Mouse (Mus musculus): ENCODE results near the gene Slc24a2. TPM values are rescaled to one million over a fixed set of nuclear protein-coding genes. Genes with fewer than 3 reads are reported as not detected.

Slc24a2 gene
- polyA plus RNA-seq, 1 experiment, result not detected

GRCm38 (mm10) chr4:87068121-87068520 lies 162.2 kb downstream of the Slc24a2 start:
- Histone ChIP-seq H3K4me3 (ENCODE audit: low read depth, low read length) (no peak overlapping the region), H3K4me1 (ENCODE audit: control insufficient read depth, insufficient read depth, insufficient read length, low read length) (no peaks in the 10 kb centered on the region), H3K27ac (ENCODE audit: insufficient read depth, low read depth, low read length) (no peak overlapping the region), H3K27me3 (ENCODE audit: control insufficient read depth, insufficient read depth, low read length) (no peaks in the 10 kb centered on the region), H3K36me3 (ENCODE audit: control insufficient read depth, insufficient read depth, low read length) (no peaks in the 10 kb centered on the region)
- TF ChIP-seq CTCF (IDR thresholded peaks at IDR 0.05; ENCODE audit: extremely low read depth, insufficient read length, insufficient replicate concordance, low read depth, low read length) (no peak), POLR2A (IDR thresholded peaks at IDR 0.05; ENCODE audit: low read depth, low read length) (no peak)
- WGBS, result 71% methylated on average over 3 of the region's 3 CpGs

DNA sequence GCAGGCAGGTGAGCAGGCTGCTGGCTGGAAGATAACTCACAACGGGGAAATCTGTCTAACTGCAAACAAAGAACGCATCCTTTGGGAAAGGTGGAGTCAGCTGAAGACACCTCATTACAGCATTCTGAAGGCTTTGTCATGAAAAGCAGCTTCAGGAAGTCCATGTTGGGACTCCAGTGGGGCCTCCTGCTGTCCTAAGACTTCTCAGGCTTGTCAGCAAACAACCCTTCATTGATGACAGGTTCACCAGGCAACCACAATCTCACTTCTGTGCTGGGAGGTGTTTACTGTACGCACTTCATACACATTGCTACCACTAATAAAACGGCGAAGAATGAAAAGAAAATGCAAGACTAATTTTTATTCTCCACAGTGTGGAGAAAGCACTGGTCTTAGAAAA lies 165.1 kb downstream of the Slc24a2 start:
- Histone ChIP-seq H3K27me3 (ENCODE audit: control insufficient read depth, insufficient read depth, low read length) (no peaks in the 10 kb centered on the region), H3K27ac (ENCODE audit: insufficient read depth, low read depth, low read length) (no peak overlapping the region), H3K4me1 (ENCODE audit: control insufficient read depth, insufficient read depth, insufficient read length, low read length) (no peaks in the 10 kb centered on the region), H3K36me3 (ENCODE audit: control insufficient read depth, insufficient read depth, low read length) (no peaks in the 10 kb centered on the region), H3K4me3 (ENCODE audit: low read depth, low read length) (no peak overlapping the region)
- no peak for TF ChIP-seq POLR2A (IDR thresholded peaks at IDR 0.05; ENCODE audit: low read depth, low read length)
- TF ChIP-seq CTCF (IDR thresholded peaks at IDR 0.05; ENCODE audit: extremely low read depth, insufficient read length, insufficient replicate concordance, low read depth, low read length), result no peak
- 64% methylated on average over 5 of the region's 5 CpGs for WGBS

- no peaks in the 10 kb centered on the region for H3K4me1 ChIP-seq (ENCODE audit: control insufficient read depth, insufficient read depth, insufficient read length, low read length)
- WGBS, result 88% methylated on average over 2 of the region's 2 CpGs
- H3K27ac ChIP-seq (ENCODE audit: insufficient read depth, low read depth, low read length), result no peak overlapping the region
- no peaks in the 10 kb centered on the region for H3K27me3 ChIP-seq (ENCODE audit: control insufficient read depth, insufficient read depth, low read length)
- TF ChIP-seq POLR2A (IDR thresholded peaks at IDR 0.05; ENCODE audit: low read depth, low read length), result no peak
- no peak for TF ChIP-seq CTCF (IDR thresholded peaks at IDR 0.05; ENCODE audit: extremely low read depth, insufficient read length, insufficient replicate concordance, low read depth, low read length)
- no peaks in the 10 kb centered on the region for H3K36me3 ChIP-seq (ENCODE audit: control insufficient read depth, insufficient read depth, low read length)
- no peak overlapping the region for H3K4me3 ChIP-seq (ENCODE audit: low read depth, low read length)
Measured at GRCm38 (mm10) chr4:87064561-87064960, 165.7 kb downstream of the Slc24a2 start.

DNA sequence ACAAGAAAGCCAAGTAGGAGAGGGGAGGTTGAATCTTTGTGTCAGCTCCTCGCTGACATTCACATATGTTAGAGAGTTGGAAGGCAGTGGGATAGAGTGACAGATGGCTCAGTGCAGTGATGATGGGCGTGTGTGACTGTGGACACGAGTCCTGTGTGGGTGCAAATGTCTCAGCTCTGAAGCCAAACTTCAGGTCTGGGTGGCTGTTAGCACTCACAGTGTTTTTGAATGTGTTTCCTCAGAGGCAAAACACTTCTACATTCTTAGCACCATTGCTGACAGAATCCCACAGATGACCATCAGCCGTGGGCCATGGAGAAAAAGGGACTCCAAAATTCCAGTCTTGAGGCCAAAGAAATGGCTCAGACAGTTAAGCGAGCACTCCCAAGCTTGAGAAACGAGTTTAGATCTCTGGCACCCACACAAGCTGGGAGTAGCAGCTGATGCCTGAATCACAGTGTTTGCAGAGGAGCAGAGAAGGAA lies 167.5 kb downstream of the Slc24a2 start:
- Histone ChIP-seq H3K4me3 (ENCODE audit: low read depth, low read length) (no peak overlapping the region), H3K4me1 (ENCODE audit: control insufficient read depth, insufficient read depth, insufficient read length, low read length) (no peaks in the 10 kb centered on the region), H3K27ac (ENCODE audit: insufficient read depth, low read depth, low read length) (no peak overlapping the region), H3K36me3 (ENCODE audit: control insufficient read depth, insufficient read depth, low read length) (no peaks in the 10 kb centered on the region), H3K27me3 (ENCODE audit: control insufficient read depth, insufficient read depth, low read length) (no peaks in the 10 kb centered on the region)
- TF ChIP-seq POLR2A (IDR thresholded peaks at IDR 0.05; ENCODE audit: low read depth, low read length) (no peak), CTCF (IDR thresholded peaks at IDR 0.05; ENCODE audit: extremely low read depth, insufficient read length, insufficient replicate concordance, low read depth, low read length) (no peak)
- 56% methylated on average over 6 of the region's 6 CpGs for whole genome bisulfite sequencing

GRCm38 (mm10) chr4:87061696-87062095 lies 168.6 kb downstream of the Slc24a2 start:
- H3K4me3 ChIP-seq (ENCODE audit: low read depth, low read length), result no peak overlapping the region
- TF ChIP-seq POLR2A (IDR thresholded peaks at IDR 0.05; ENCODE audit: low read depth, low read length) (no peak), CTCF (IDR thresholded peaks at IDR 0.05; ENCODE audit: extremely low read depth, insufficient read length, insufficient replicate concordance, low read depth, low read length) (no peak)

GRCm38 (mm10) chr4:87057572-87057971 lies 172.7 kb downstream of the Slc24a2 start:
- Histone ChIP-seq H3K27ac (ENCODE audit: insufficient read depth, low read depth, low read length) (no peak overlapping the region), H3K4me1 (ENCODE audit: control insufficient read depth, insufficient read depth, insufficient read length, low read length) (no peaks in the 10 kb centered on the region), H3K4me3 (ENCODE audit: low read depth, low read length) (no peak overlapping the region), H3K36me3 (ENCODE audit: control insufficient read depth, insufficient read depth, low read length) (no peaks in the 10 kb centered on the region), H3K27me3 (ENCODE audit: control insufficient read depth, insufficient read depth, low read length) (no peaks in the 10 kb centered on the region)
- TF ChIP-seq POLR2A (IDR thresholded peaks at IDR 0.05; ENCODE audit: low read depth, low read length), result no peak
- TF ChIP-seq CTCF (IDR thresholded peaks at IDR 0.05; ENCODE audit: extremely low read depth, insufficient read length, insufficient replicate concordance, low read depth, low read length), result no peak
- 72% methylated on average over 3 of the region's 3 CpGs for WGBS

More at GRCm38 (mm10) chr4:87061696-87062095, 168.6 kb downstream of the Slc24a2 start:
- Histone ChIP-seq H3K36me3 (ENCODE audit: control insufficient read depth, insufficient read depth, low read length) (no peaks in the 10 kb centered on the region), H3K27me3 (ENCODE audit: control insufficient read depth, insufficient read depth, low read length) (no peaks in the 10 kb centered on the region), H3K27ac (ENCODE audit: insufficient read depth, low read depth, low read length) (no peak overlapping the region), H3K4me1 (ENCODE audit: control insufficient read depth, insufficient read depth, insufficient read length, low read length) (no peaks in the 10 kb centered on the region)
- WGBS, result 87% methylated on average over 2 of the region's 2 CpGs

DNA sequence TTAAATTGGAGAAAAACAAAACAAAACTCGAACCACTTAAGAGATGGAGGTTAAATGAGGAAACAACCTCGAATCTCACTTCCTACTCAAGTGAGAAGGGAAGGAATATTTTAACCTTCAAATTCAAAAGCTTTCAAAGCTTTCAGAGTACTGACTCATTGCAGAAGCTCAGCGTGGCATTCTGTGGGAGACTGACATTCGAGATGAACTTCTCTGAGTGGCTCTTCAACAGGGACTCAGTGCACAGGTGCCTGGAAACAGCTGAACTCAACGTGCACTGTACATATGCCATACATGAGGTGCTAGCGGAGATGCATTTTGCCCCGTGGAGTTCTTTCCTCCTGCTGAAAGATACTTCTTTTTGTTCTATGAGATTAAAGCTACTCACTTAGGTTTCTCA lies 174.5 kb downstream of the Slc24a2 start:
- H3K27ac ChIP-seq (ENCODE audit: insufficient read depth, low read depth, low read length), result no peak overlapping the region
- no peaks in the 10 kb centered on the region for H3K4me1 ChIP-seq (ENCODE audit: control insufficient read depth, insufficient read depth, insufficient read length, low read length)
- H3K36me3 ChIP-seq (ENCODE audit: control insufficient read depth, insufficient read depth, low read length), result no peaks in the 10 kb centered on the region
- H3K27me3 ChIP-seq (ENCODE audit: control insufficient read depth, insufficient read depth, low read length), result no peaks in the 10 kb centered on the region
- no peak overlapping the region for H3K4me3 ChIP-seq (ENCODE audit: low read depth, low read length)
- TF ChIP-seq POLR2A (IDR thresholded peaks at IDR 0.05; ENCODE audit: low read depth, low read length) (no peak), CTCF (IDR thresholded peaks at IDR 0.05; ENCODE audit: extremely low read depth, insufficient read length, insufficient replicate concordance, low read depth, low read length) (no peak)
- 67% methylated on average over 7 of the region's 7 CpGs for WGBS
